Mouse (Mus musculus): Measurements from ENCODE around the gene LTO1. TPM values are rescaled to one million over a fixed set of nuclear protein-coding genes. Genes with fewer than 3 reads are reported as not detected.

The LTO1 gene
- polyA plus RNA-seq, 1 experiment: 19.8 TPM

- Histone ChIP-seq H3K27me3 (replicated peaks; ENCODE audit: control insufficient read depth, insufficient read depth, low read length) (no peaks in the 10 kb centered on the region), H3K4me1 (ENCODE audit: control insufficient read depth, insufficient read depth, low read length) (no peaks in the 10 kb centered on the region), H3K4me3 (ENCODE audit: insufficient read depth, low read depth, low read length) (no peak overlapping the region), H3K36me3 (ENCODE audit: control insufficient read depth, insufficient read depth, low read length) (no peaks in the 10 kb centered on the region), H3K27ac (ENCODE audit: insufficient read depth, low read depth, low read length) (no peak overlapping the region)
- TF ChIP-seq POLR2A (IDR thresholded peaks at IDR 0.05; ENCODE audit: low read depth, low read length): no peak
- no peak; the same call in 1 of the 2 replicates for TF ChIP-seq CTCF (conservative IDR thresholded peaks at IDR 0.05; ENCODE audit: insufficient read depth, insufficient read length, low read depth, low read length)
- WGBS: 14% methylated on average over 8 of the region's 8 CpGs
- no peak for DNase-seq
These were observed 7.1 kb upstream of the LTO1 start for GRCm38 (mm10) chr7:144907793-144908192.

- no peak for TF ChIP-seq POLR2A (IDR thresholded peaks at IDR 0.05; ENCODE audit: low read depth, low read length)
- TF ChIP-seq CTCF (conservative IDR thresholded peaks at IDR 0.05; ENCODE audit: insufficient read depth, insufficient read length, low read depth, low read length): no peak
- 32% methylated on average over 7 of the region's 7 CpGs for WGBS
- no peak for DNase-seq
- no peaks in the 10 kb centered on the region for H3K36me3 ChIP-seq (ENCODE audit: control insufficient read depth, insufficient read depth, low read length)
- H3K27ac ChIP-seq (ENCODE audit: insufficient read depth, low read depth, low read length): no peak overlapping the region
- no peaks in the 10 kb centered on the region for H3K27me3 ChIP-seq (replicated peaks; ENCODE audit: control insufficient read depth, insufficient read depth, low read length)
- no peaks in the 10 kb centered on the region for H3K4me1 ChIP-seq (ENCODE audit: control insufficient read depth, insufficient read depth, low read length)
- no peak overlapping the region for H3K4me3 ChIP-seq (ENCODE audit: insufficient read depth, low read depth, low read length)
These were observed 6.2 kb upstream of the LTO1 start for GRCm38 (mm10) chr7:144908705-144909104.

GRCm38 (mm10) chr7:144911121-144911520, 3.8 kb upstream of the LTO1 start:
- WGBS: 83% methylated on average over 1 of the region's 1 CpGs

GRCm38 (mm10) chr7:144912897-144913296, 2.0 kb upstream of the LTO1 start:
- Histone ChIP-seq H3K4me3 (ENCODE audit: insufficient read depth, low read depth, low read length) (no peak overlapping the region), H3K36me3 (ENCODE audit: control insufficient read depth, insufficient read depth, low read length) (no peaks in the 10 kb centered on the region), H3K27ac (ENCODE audit: insufficient read depth, low read depth, low read length) (no peak overlapping the region), H3K27me3 (replicated peaks; ENCODE audit: control insufficient read depth, insufficient read depth, low read length) (no peaks in the 10 kb centered on the region), H3K4me1 (ENCODE audit: control insufficient read depth, insufficient read depth, low read length) (no peaks in the 10 kb centered on the region; the same call in 1 of the 2 replicates)
- TF ChIP-seq POLR2A (IDR thresholded peaks at IDR 0.05; ENCODE audit: low read depth, low read length) (no peak), CTCF (conservative IDR thresholded peaks at IDR 0.05; ENCODE audit: insufficient read depth, insufficient read length, low read depth, low read length) (no peak)
- WGBS: 88% methylated on average over 4 of the region's 4 CpGs
- no peak for DNase-seq

More at GRCm38 (mm10) chr7:144911121-144911520, 3.8 kb upstream of the LTO1 start:
- no peak for DNase-seq
- H3K36me3 ChIP-seq (ENCODE audit: control insufficient read depth, insufficient read depth, low read length): no peaks in the 10 kb centered on the region
- no peak overlapping the region for H3K27ac ChIP-seq (ENCODE audit: insufficient read depth, low read depth, low read length)
- H3K27me3 ChIP-seq (replicated peaks; ENCODE audit: control insufficient read depth, insufficient read depth, low read length): no peaks in the 10 kb centered on the region
- no peaks in the 10 kb centered on the region; the same call in 1 of the 2 replicates for H3K4me1 ChIP-seq (ENCODE audit: control insufficient read depth, insufficient read depth, low read length)
- no peak for TF ChIP-seq CTCF (conservative IDR thresholded peaks at IDR 0.05; ENCODE audit: insufficient read depth, insufficient read length, low read depth, low read length)
- no peak for TF ChIP-seq POLR2A (IDR thresholded peaks at IDR 0.05; ENCODE audit: low read depth, low read length)
- no peak overlapping the region for H3K4me3 ChIP-seq (ENCODE audit: insufficient read depth, low read depth, low read length)

GRCm38 (mm10) chr7:144914296-144914947, 478 bp upstream of the LTO1 start:
- Histone ChIP-seq H3K27ac (ENCODE audit: insufficient read depth, low read depth, low read length) (peak overlapping the region; percentile 70), H3K4me3 (ENCODE audit: insufficient read depth, low read depth, low read length) (peak overlapping the region; percentile 93), H3K27me3 (replicated peaks; ENCODE audit: control insufficient read depth, insufficient read depth, low read length) (no peaks in the 10 kb centered on the region), H3K36me3 (ENCODE audit: control insufficient read depth, insufficient read depth, low read length) (no peaks in the 10 kb centered on the region), H3K4me1 (ENCODE audit: control insufficient read depth, insufficient read depth, low read length) (no peaks in the 10 kb centered on the region; the same call in 1 of the 2 replicates)
- peak; percentile 24 for DNase-seq
- TF ChIP-seq CTCF (conservative IDR thresholded peaks at IDR 0.05; ENCODE audit: insufficient read depth, insufficient read length, low read depth, low read length) (0 out of 2 replicates have a peak, but pooled peaks have one; percentile 14), POLR2A (IDR thresholded peaks at IDR 0.05; ENCODE audit: low read depth, low read length) (no peak)
- WGBS: 11% methylated on average over 17 of the region's 17 CpGs

GRCm38 (mm10) chr7:144918823-144919222, 3.9 kb downstream of the LTO1 start:
- no peak for TF ChIP-seq POLR2A (IDR thresholded peaks at IDR 0.05; ENCODE audit: low read depth, low read length)
- peak; percentile 49 for TF ChIP-seq CTCF (conservative IDR thresholded peaks at IDR 0.05; ENCODE audit: insufficient read depth, insufficient read length, low read depth, low read length)
- Histone ChIP-seq H3K27me3 (replicated peaks; ENCODE audit: control insufficient read depth, insufficient read depth, low read length) (no peaks in the 10 kb centered on the region), H3K27ac (ENCODE audit: insufficient read depth, low read depth, low read length) (no peak overlapping the region), H3K36me3 (ENCODE audit: control insufficient read depth, insufficient read depth, low read length) (no peaks in the 10 kb centered on the region), H3K4me1 (ENCODE audit: control insufficient read depth, insufficient read depth, low read length) (no peaks in the 10 kb centered on the region; the same call in 1 of the 2 replicates), H3K4me3 (ENCODE audit: insufficient read depth, low read depth, low read length) (no peak overlapping the region)
- DNase-seq: no peak
- 78% methylated on average over 1 of the region's 1 CpGs for WGBS

- TF ChIP-seq POLR2A (IDR thresholded peaks at IDR 0.05; ENCODE audit: low read depth, low read length): no peak
- WGBS: 78% methylated on average over 2 of the region's 2 CpGs
- no peaks in the 10 kb centered on the region for H3K36me3 ChIP-seq (ENCODE audit: control insufficient read depth, insufficient read depth, low read length)
- peaks cover 14% of the 10 kb centered on the region; the same call in 1 of the 2 replicates for H3K4me1 ChIP-seq (ENCODE audit: control insufficient read depth, insufficient read depth, low read length)
- no peaks in the 10 kb centered on the region for H3K27me3 ChIP-seq (replicated peaks; ENCODE audit: control insufficient read depth, insufficient read depth, low read length)
- DNase-seq: no peak
- no peak overlapping the region for H3K27ac ChIP-seq (ENCODE audit: insufficient read depth, low read depth, low read length)
- no peak overlapping the region for H3K4me3 ChIP-seq (ENCODE audit: insufficient read depth, low read depth, low read length)
These were observed 12.7 kb downstream of the LTO1 start for GRCm38 (mm10) chr7:144927591-144927990.
